Mouse (Mus musculus): ENCODE data around the gene Icam4. TPM values are rescaled to one million over a fixed set of nuclear protein-coding genes. Genes with fewer than 3 reads are reported as not detected.

Gene Icam4
- 0.08 and 0.13 TPM in 2 replicates for polyA plus RNA-seq (2012; rRNA removed)

DNA sequence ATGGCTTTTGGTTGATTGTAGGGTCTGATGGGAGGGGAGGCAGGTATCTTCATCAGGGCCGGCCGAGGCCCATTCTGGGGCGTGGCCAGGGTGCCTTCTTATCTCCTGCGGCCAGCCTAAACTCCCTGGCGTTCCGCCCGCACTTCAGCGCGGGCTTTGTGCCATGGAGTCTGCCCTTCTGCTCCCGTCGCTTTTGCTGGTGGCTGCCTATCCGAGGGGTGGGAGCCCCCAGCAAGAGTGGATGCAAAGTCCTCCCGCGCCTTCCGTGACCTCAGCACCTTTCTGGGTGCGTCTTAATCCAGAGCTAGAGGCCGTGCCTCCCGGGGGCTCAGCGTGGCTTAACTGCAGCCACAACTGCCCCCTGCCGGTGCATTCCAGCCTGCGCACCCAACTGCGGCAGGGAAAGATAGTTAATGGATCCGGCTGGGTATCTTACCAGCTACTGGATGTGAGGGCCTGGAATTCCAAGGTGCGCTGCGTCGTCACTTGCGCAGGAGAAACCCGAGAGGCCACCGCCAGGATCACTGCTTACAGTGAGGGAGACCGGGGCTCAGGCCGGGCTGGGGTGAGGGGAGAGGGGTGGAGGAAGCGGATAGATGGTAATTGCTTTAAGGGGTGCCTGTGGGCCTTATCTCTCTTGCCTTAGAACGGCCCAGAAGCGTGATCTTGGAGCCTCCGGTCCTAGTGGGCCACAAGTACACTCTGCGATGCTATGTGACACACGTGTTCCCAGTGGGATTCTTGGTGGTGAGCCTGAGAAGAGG, at the start of gene Icam4:
Icam4 (plus strand) TSS at position 83 of the 764 bp plus-strand sequence.
- no peak for TF ChIP-seq POLR2A (IDR thresholded peaks at IDR 0.05; ENCODE audit: borderline replicate concordance, extremely low read depth, insufficient read depth, insufficient read length, poor library complexity, severe bottlenecking)
- TF ChIP-seq CTCF (IDR thresholded peaks at IDR 0.05; ENCODE audit: borderline replicate concordance, extremely low read depth, insufficient read depth, insufficient read length), result peak; percentile 83
- DNase-seq (ENCODE audit: low read depth), result peak; percentile 63

DNA sequence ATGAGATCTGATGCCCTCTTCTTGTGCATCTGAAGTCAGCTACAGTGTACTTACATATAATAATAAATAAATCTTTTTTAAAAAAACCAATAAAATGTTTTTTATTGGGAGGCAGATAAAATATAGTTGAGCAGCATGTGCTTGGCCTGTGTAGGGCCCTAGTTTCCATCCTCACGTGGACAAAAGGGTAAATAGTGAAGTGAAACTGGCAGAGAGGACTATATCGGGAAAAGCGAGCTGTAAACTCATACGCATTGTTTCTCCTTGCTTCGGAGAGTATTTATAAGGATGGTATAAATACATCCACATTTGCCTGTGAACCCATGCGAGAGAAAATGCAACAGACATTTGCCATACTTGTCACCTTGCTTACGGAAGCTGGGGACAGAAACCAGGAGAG, 49.4 kb upstream of the Icam4 start:
- no peak for DNase-seq (ENCODE audit: low read depth)

GRCm38 (mm10) chr9:20982171-20982570, 47.0 kb upstream of the Icam4 start:
- TF ChIP-seq POLR2A (IDR thresholded peaks at IDR 0.05; ENCODE audit: borderline replicate concordance, extremely low read depth, insufficient read depth, insufficient read length, poor library complexity, severe bottlenecking), result no peak
- TF ChIP-seq CTCF (IDR thresholded peaks at IDR 0.05; ENCODE audit: borderline replicate concordance, extremely low read depth, insufficient read depth, insufficient read length), result no peak
- no peak for DNase-seq (ENCODE audit: low read depth)

More for the DNA sequence above, 49.4 kb upstream of the Icam4 start:
- TF ChIP-seq POLR2A (IDR thresholded peaks at IDR 0.05; ENCODE audit: borderline replicate concordance, extremely low read depth, insufficient read depth, insufficient read length, poor library complexity, severe bottlenecking), result no peak

GRCm38 (mm10) chr9:20983169-20983568, 46.0 kb upstream of the Icam4 start:
- TF ChIP-seq POLR2A (IDR thresholded peaks at IDR 0.05; ENCODE audit: borderline replicate concordance, extremely low read depth, insufficient read depth, insufficient read length, poor library complexity, severe bottlenecking) (no peak), CTCF (IDR thresholded peaks at IDR 0.05; ENCODE audit: borderline replicate concordance, extremely low read depth, insufficient read depth, insufficient read length) (no peak)
- DNase-seq (ENCODE audit: low read depth), result no peak

GRCm38 (mm10) chr9:20986952-20987686, 42.1 kb upstream of the Icam4 start:
- peak; percentile 14 for DNase-seq (ENCODE audit: low read depth)
- TF ChIP-seq CTCF (IDR thresholded peaks at IDR 0.05; ENCODE audit: borderline replicate concordance, extremely low read depth, insufficient read depth, insufficient read length) (no peak), POLR2A (IDR thresholded peaks at IDR 0.05; ENCODE audit: borderline replicate concordance, extremely low read depth, insufficient read depth, insufficient read length, poor library complexity, severe bottlenecking) (no peak)

GRCm38 (mm10) chr9:20987953-20988352, 41.2 kb upstream of the Icam4 start:
- no peak for TF ChIP-seq POLR2A (IDR thresholded peaks at IDR 0.05; ENCODE audit: borderline replicate concordance, extremely low read depth, insufficient read depth, insufficient read length, poor library complexity, severe bottlenecking)
- no peak for TF ChIP-seq CTCF (IDR thresholded peaks at IDR 0.05; ENCODE audit: borderline replicate concordance, extremely low read depth, insufficient read depth, insufficient read length)
- DNase-seq (ENCODE audit: low read depth), result no peak

- TF ChIP-seq CTCF (IDR thresholded peaks at IDR 0.05; ENCODE audit: borderline replicate concordance, extremely low read depth, insufficient read depth, insufficient read length), result no peak
- no peak for TF ChIP-seq POLR2A (IDR thresholded peaks at IDR 0.05; ENCODE audit: borderline replicate concordance, extremely low read depth, insufficient read depth, insufficient read length, poor library complexity, severe bottlenecking)
- no peak for DNase-seq (ENCODE audit: low read depth)
These were observed 38.3 kb upstream of the Icam4 start for GRCm38 (mm10) chr9:20990861-20991260.

DNA sequence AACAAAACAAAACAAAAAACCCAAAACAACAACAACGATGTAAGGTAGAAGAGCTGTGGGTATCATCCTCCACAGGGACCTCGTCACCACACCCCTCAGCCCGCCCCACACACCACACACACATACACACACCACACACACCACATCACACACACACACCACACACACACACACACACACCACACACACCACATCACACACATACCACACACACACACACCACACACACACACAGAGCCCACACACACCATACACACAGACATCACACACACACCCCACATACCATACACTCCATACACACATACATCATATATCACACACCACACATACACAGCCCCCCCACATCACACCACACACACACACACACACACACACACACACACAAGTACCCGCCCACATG, 37.6 kb upstream of the Icam4 start:
- no peak for DNase-seq (ENCODE audit: low read depth)
- TF ChIP-seq POLR2A (IDR thresholded peaks at IDR 0.05; ENCODE audit: borderline replicate concordance, extremely low read depth, insufficient read depth, insufficient read length, poor library complexity, severe bottlenecking) (no peak), CTCF (IDR thresholded peaks at IDR 0.05; ENCODE audit: borderline replicate concordance, extremely low read depth, insufficient read depth, insufficient read length) (no peak)

- no peak for TF ChIP-seq CTCF (IDR thresholded peaks at IDR 0.05; ENCODE audit: borderline replicate concordance, extremely low read depth, insufficient read depth, insufficient read length)
- no peak for TF ChIP-seq POLR2A (IDR thresholded peaks at IDR 0.05; ENCODE audit: borderline replicate concordance, extremely low read depth, insufficient read depth, insufficient read length, poor library complexity, severe bottlenecking)
- no peak for DNase-seq (ENCODE audit: low read depth)
These were observed 35.8 kb upstream of the Icam4 start for GRCm38 (mm10) chr9:20993165-20993898.

GRCm38 (mm10) chr9:20995069-20995468, 34.1 kb upstream of the Icam4 start:
- no peak for DNase-seq (ENCODE audit: low read depth)
- TF ChIP-seq CTCF (IDR thresholded peaks at IDR 0.05; ENCODE audit: borderline replicate concordance, extremely low read depth, insufficient read depth, insufficient read length) (no peak), POLR2A (IDR thresholded peaks at IDR 0.05; ENCODE audit: borderline replicate concordance, extremely low read depth, insufficient read depth, insufficient read length, poor library complexity, severe bottlenecking) (no peak)

GRCm38 (mm10) chr9:20997065-20997464, 32.1 kb upstream of the Icam4 start:
- DNase-seq (ENCODE audit: low read depth), result no peak
- no peak for TF ChIP-seq POLR2A (IDR thresholded peaks at IDR 0.05; ENCODE audit: borderline replicate concordance, extremely low read depth, insufficient read depth, insufficient read length, poor library complexity, severe bottlenecking)
